Mouse (Mus musculus) liver (tissue): ENCODE results near the gene Tlx2.

Source experiments
- DNase-seq: peaks from one replicate; pipeline ENCODE4 v3.0.0-alpha.2; 2020; ENCODE audit warnings: mixed read lengths

Tlx2 gene

DNA sequence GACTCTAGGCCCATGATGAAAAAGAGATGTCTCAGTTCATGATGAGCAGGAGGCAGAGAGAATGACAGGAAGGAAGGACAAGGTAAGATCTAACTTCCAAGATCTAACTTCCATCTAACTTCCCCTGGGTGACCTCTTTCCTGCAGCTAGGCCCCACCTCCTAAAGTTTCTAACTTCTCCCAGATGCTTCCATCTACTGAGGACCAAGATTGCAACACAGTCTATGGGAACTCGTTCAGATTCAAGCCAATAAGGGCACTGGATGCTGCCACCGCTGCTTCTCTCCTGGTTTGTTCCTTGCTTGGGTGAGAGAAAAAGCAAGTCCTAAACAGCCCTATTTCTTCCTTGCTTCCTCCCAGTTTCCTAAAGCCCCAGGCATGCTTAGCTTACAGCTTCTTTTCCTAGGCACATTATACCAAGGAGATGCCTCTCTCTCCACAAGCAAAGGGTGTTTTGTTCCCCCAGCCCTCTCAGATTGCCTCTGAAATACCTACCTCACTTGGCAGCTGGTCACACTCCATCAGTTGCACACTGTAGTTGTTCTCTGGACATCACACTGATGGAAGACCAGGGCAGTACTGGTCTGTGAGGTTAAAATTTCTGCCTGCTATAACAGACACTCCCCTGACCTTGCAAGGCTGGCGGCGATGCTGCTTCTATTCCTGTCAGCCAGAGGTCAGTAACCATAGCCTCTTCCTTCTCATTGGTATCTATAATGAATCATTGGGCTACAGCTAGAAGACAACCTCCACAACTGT, 49.1 kb downstream of the Tlx2 start:
- no peak for DNase-seq

DNA sequence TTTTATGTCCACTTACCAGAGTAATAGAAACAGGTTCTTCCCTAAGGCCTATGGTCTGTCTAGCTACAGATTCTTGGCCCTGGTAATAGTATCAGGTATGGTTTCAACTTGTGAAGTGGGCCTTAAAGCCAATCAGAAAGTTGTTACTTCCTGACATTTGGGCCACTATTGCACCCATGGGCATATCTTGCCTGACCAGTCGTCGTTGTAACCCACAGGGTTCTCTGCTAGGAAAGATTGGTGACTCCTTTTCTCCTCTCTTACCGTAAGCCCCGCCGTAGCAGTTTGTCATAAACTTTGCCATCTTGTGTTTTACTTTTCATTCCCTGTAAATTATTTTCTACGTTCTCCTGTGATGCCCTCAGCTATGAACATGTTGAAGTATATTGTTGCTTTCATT, 50.0 kb downstream of the Tlx2 start:
- DNase-seq: peak; percentile 65

DNA sequence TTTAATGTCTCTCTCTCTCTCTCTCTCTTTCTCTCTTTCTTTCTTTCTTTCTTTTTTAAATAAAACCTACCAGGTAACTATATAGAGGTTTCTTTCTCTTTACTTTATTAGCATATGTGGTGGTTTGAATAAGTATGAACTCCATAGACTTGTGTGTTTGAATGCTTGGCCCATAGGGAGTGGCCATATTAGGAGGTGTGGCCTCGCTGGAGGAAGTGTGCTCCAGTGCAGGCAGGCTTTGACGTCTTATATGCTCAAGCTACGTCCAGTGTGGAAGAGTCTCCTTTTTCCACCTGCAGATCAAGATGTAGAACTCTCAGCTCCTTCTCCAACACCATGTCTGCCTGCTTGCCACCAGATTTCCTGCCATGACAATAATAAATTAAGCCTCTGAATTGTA, 51.0 kb downstream of the Tlx2 start:
- DNase-seq: peak; percentile 61
